Mouse (Mus musculus) thymus, postnatal 25 days (tissue): ENCODE data around the gene Il1rl2.

Experiments used
- DNase-seq: peaks from one replicate; pipeline ENCODE4 v3.0.0; 2022

Il1rl2 gene

DNA sequence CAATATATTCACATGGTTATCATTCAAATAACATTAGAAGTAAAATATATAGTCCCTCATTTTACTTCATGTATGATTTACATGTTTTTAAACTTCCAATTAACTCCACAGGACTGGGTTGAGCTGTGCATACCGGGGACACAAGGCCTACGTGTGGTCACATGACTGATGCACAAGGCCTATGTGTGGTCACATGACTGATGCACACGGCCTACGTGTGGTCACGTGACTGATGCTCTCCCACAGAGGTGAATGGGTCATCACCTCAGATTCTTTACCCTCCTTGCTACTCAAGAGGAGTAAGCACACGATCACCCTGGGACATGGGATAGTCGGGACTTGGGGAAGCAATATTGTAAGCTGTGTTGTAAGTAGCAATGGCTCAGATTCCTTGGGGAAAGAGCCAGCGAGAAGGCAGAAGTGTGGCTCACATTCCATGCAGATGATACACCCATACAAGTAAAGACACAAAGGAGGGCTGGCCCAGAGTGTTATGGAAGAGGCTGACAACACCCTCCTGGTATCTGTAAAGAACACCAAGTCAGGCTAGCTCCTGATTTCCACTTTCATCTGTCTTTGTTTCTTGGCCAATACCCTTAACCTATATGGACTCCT is 60.6 kb downstream of the Il1rl2 start:
- DNase-seq: no peak

DNA sequence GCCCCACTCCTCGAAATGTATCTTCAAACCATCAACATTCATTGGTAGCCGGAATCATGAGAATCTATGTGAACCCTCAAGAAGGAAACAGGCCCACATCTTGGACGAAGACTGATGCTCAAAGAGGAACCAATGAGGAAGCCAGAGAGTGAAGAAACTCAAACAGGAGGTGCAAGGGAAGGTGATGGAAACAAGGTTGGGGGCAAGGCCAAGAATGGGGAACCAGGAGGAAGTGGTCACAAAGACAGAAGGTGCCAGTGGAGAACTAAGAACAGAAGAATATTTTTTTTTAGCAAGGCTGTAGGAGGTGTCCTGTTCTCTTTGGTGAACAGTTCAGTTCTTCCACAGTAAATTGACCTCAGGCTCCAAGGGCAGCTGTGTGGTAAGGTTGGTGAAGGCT is 67.0 kb downstream of the Il1rl2 start:
- DNase-seq: no peak

DNA sequence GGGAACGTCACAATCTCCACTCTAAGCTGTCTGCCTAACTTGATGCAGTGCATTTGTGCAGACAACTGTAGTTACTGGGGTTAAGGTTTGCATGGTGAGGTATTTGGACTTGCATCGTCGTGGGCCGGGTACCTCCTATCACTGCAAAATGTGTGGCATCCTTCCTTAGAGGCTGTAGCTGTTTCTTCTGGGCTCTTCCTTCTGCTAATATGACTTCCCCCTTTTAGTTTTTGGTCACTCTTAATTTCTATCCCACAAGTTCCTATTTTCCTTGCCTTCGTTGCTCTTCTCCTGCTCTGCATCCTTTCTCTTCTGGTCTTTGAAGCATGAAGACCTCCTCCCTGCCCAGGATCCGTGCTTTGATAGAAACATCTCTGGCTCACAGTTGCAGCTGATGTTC is 68.1 kb downstream of the Il1rl2 start:
- DNase-seq: no peak

DNA sequence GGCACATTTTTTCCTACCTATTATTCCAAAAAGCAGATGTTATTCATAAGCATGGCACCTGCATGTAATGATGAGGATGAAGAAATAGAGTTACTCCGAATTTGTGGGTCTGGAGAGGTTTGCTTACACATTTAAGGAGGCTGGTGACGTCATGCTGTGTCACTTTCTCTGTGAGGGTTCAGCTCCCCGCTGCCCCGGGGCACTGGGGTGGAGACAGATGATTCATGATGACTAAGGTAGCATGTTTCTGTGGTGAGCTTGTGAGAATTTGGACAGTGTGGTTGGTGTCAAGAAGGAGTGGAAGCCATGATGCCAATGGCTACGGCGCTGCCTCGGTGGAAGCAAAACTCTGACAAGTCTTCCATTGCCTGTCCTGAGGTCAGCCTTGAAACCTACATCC is 68.8 kb downstream of the Il1rl2 start:
- no peak for DNase-seq

DNA sequence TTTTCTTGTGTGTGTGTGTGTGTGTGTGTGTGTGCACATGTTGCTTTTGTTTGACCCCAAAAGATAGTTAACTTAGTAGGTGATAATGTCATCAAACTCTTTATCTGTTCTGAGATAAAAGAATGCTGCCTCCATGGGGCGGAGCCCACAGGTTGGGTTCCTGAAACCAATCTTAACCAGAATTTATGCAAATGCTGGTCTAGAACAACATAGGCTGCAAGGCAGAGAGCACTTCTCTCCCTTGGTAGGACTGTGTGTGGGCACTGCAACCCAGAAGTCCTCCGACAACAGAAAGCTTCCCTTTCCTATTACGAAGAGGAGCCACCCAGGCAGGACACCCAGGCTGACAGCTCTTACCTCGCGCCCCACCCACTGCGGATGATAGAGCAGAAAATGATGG is 75.2 kb downstream of the Il1rl2 start:
- no peak for DNase-seq

DNA sequence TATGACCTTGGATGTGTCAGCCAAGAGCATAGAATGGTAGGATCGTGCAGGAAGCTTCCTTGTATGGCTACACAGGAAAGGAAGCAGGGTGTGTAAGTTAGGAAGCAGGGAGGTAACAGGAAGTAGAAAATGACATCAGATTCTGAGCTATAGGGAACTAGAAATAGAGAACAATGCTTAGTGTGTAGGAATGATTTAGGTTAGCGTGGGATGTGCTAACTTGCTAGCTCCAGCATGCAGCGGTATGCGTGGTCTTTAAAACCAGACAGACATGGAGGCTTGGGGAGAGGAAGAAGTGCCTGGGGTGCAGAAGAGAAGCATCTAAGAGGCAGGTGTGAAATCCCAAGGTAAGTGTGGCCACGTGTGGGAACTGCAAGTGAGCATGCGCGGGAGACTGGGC is 80.3 kb downstream of the Il1rl2 start:
- no peak for DNase-seq

DNA sequence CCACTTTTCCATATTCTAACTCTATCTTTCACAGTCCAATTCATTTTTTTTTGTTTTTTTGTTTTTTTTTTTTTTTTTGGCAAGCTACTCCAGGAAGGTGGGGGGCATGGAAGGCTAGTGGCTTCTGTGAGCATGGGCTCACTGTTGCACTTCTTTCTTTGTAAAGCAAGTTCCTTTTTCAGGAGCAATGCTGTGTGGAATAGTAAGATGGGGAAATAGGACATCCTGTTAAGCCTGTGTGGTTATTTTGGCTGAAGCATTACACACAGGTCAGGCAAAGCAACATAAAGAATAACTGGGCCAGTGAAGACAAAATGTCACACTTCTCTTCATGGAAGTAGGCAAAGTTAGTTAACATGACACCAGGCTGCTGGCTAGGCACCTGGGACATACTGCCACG is 85.5 kb downstream of the Il1rl2 start:
- no peak for DNase-seq

DNA sequence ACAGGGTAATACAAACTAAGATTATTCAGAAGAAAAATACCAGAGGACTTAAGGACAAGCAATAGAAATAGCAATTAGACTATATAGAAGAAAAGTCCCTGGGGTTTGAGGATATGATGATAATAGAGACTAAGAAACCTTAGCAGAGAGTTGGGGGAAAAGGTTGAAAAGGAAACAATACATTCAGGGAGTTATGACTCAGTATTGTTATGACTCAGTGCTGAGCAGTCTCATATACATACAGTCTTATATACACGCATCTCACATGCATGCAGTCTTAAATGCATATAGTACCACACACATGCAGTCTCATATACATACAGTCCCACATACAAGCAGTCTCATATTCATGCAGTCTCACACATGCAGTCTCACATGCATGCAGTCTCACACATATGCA is 88.6 kb downstream of the Il1rl2 start:
- no peak for DNase-seq

DNA sequence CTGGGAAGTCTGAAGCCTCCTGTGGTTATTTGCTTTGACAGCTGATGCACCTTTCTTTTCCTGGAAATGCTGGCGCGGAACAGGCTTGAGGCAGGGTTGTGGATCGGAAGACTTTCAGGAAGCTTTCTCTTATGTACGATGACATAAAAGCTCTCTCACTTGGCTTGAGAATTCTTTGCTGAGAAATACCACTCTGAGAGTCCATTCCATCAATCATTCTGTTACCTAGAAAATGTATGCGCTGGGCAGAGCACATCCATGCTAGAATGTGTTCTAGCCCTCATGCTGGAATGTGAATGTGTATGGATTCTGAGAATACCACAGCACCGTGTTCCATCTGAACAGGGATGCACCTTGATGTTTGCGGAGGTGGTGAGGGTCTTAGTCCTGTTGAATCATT is 89.9 kb downstream of the Il1rl2 start:
- no peak for DNase-seq

DNA sequence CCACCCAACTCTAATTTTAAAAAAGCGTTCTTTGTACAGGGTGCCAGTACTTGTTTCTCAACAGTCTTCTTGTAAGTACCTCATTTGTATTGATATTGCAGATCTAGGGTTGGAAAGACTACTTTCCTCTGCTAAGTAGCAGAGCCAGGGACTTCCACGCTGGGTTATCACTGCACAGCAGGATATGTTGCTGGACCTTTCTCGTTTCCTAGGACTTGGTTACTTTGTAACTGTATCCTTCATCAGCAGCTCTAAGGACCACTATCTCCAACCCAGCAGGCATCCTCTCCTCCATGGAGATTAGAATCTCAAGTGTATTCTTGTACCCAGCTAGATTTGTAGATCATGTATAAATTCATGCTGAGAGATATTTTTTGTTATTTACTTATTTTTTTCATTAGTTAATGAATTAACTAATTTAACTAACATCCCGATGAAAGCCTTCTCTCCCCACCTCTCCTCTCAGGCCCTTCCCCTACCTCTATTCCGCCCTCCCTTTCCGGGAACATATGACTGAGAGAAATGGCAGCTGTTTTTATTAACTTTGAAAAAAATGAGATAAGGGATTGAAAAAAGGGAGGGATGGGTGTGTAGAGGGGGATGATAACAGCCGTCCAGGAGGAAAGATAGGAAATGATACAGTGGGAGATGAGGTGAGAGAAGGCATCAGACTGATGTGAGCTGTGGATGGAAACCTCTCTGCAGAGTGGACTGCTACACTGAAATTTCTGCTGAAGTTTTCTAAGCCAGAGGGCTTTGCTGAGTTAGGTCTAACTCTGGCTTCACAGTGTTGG is 90.7 kb downstream of the Il1rl2 start:
- no peak for DNase-seq

DNA sequence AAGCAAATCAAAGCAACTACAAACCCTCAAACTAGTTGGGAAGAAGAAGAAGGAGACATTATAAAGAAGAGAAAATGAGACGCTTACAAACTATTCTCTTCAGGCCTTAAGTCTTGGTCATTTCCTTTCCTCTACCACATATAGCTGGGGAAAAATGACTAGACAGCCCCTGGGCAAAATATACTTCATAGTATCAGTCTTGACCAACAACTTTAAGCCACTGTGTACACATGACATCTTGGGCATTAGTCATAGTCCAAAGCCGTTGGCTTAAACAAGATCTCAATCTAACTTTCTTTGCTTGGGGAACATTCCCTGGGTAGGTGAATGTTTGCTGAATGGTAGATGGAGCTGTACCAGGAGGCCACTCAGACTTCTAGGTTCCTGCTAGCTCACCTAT is 92.6 kb downstream of the Il1rl2 start:
- no peak for DNase-seq
